Mouse (Mus musculus) frontal cortex, adult 2 months (tissue): ENCODE measurements around the gene 4921539E11Rik. TPM values are rescaled to one million over a fixed set of nuclear protein-coding genes. Genes with fewer than 3 reads are reported as not detected.

ENCODE experiments used
- DNase-seq, 2 experiments: peaks; one replicate each; pipeline ENCODE4 v3.0.0; 2022; ENCODE audit warnings: low spot score in 1 of 2; ENCODE audit errors: extremely low spot score in 1 of 2
- polyA plus RNA-seq: library from polyadenylated mRNA; depleted of rRNA; stranded (reverse); fragments of >200 nt; gene quantifications from 2 replicates; pipeline ENCODE4 v1.2.3, GENCODE M21; 2012; rRNA removed

The 4921539E11Rik gene
- polyA plus RNA-seq: not detected in 2 replicates

DNA sequence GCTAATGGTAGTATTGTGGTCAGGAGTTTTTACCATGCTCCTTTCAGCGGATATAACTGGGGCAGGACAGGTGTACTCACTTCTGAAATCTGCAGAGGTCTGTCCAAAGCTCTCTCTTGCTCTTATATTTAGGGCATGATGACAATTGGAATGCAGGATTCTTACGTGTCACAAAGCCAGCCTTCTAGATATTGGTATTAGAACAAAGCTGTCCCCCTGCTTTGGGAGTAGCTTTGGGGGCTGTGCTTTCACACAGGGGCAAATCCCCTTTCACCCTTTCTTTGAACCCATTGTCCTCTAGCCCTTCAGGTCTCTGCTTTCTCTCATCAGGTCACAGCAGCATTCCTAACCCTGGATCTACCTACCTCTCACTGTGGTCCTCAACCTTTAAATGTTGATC, at the start of gene 4921539E11Rik:
TSS of gene 4921539E11Rik (minus strand) at position 101 of the 400 bp plus-strand sequence.
- no peak for DNase-seq

DNA sequence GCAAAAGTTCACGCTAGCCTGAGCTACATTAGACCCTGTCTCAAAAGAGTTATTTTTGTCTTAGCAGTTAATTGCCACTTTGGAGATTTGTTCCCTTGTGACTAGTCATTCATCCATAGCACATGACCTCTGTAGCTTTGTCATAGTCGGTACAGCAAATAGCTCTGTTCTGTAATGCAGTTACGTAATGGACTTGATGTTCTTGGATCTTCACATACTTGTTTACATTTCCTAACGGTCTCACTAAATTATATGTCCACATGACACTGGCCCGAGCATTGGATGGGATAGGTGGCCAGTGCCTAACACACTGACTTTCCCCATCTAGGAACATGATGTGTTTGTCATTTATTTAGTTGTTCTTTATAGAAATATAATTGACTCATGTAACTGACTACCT, 44.5 kb upstream of the 4921539E11Rik start:
- DNase-seq: no peak

DNA sequence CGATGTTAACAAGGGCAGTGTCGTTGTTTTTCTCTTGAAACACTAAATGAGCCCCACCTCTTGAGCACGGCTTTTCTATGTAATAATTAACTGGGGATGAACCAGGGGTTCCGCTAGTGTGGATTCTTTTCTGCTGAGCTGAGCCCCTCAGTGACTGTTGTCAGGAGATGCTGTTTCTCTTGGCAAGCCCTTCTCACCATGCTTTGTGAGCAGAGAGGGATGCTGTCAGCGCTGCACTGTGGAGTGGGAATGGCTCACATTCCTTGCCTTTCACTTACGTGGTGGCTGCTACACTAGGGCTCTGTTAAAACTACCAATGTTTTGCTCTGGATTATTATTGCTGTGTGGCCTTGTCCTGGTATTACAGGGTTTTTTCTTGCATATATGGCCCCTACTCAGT, 38.7 kb upstream of the 4921539E11Rik start:
- DNase-seq: no peak

GRCm38 (mm10) chr4:103326994-103327393, 36.3 kb upstream of the 4921539E11Rik start:
- peak in 1 of 2 experiments; percentile 19 for DNase-seq

- no peak for DNase-seq
Observed at GRCm38 (mm10) chr4:103324688-103325451, 34.2 kb upstream of the 4921539E11Rik start.

DNA sequence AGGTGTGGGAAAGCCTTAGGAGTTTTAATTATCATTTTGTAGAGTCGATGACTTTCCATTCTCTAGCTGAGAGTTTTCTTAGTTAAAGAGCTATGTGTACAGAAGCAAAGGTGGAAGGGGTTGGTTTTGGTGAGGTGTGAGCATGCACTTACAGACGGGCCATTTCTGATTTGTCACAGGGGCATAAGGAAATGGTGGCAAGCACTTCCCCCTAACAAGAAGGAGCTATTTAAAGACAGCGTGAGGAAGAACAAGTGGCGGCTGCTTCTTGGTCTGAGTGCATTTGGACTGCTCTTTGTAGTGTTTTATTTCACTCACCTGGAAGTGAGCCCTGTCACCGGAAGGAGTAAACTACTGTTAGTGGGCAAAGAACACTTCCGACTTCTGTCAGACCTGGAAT, 30.8 kb upstream of the 4921539E11Rik start:
- no peak for DNase-seq

- no peak for DNase-seq
Observed at GRCm38 (mm10) chr4:103315861-103316260, 25.2 kb upstream of the 4921539E11Rik start.

DNA sequence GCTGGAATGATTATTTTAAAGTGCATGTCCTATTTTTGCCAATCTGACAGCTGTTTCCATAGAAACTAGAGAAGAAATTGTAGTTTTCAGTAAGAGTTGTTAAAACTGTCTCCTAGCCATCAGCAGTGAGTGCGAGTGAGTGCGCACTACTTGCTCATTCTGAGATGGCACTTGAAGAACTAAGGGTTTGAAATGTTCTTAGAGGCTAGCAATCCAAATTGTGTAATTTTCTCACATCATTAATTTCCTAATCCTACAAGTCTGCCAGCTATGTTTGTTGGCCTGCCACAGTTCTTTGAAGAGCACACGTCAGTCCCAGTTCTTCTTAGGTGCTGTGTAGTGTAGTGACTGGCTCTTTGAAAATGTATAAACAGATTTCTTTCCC, 23.9 kb upstream of the 4921539E11Rik start:
- no peak for DNase-seq

DNA sequence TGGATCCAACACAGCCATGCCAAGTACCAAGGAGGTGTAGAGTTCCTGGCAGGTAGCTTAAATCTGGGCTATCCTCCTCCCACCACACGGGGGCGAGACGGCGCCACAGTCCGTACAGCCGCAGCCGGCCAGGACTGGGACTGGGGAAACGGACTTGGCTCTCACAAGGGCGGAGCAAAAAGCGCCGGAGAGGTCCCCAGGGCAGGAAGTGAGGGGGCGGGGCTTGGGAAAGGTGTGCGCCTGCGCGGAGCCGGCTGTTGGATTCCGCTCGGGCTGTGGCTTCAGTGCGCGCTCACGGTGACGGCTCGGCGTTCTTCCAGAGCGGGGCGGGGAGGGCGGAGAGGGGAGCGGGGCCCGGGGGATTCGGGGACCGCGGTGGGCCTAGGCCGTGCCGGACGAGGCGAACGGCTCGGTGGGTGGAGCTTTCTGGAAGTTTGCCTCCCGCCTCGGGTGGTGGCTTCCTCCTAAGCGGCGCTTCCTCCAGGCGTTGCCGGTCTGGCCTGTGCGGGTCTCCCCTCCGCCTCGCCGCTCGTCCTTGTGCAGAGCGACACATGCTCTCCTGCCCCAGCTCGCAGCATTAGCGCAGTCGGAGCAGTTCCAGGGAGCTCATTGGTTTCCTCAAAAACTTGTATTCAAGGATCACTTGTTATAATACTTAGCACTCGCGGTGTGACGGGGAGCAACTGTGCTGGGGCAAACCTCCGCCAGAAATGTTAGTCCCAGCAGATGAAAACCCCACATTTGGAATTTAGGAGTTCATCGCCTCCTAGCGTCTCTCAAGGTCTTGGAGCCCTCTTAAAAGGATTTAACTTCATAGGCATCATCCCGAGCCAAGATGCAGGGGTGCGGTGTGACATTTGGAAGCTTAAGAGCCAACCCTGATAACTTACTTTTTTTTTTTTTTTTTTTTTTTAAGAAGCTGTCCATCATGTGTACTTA, 23.2 kb upstream of the 4921539E11Rik start, which contains the start of gene Oma1:
TSS of gene Oma1 (plus strand) at position 226 of the 939 bp plus-strand sequence.
- DNase-seq: peak; percentile 91 to 98

GRCm38 (mm10) chr4:103303851-103304250, 13.2 kb upstream of the 4921539E11Rik start:
- DNase-seq: no peak

- peak in 1 of 2 experiments; percentile 44 for DNase-seq
Observed at GRCm38 (mm10) chr4:103299342-103299741, 8.7 kb upstream of the 4921539E11Rik start.

GRCm38 (mm10) chr4:103288342-103288741, 2.3 kb downstream of the 4921539E11Rik start:
- peak; percentile 10 to 54 for DNase-seq

GRCm38 (mm10) chr4:103273021-103273420, 17.6 kb downstream of the 4921539E11Rik start:
- no peak for DNase-seq

GRCm38 (mm10) chr4:103269336-103269735, 21.3 kb downstream of the 4921539E11Rik start:
- no peak for DNase-seq

- no peak for DNase-seq
Observed at GRCm38 (mm10) chr4:103265166-103265565, 25.5 kb downstream of the 4921539E11Rik start.

- DNase-seq: no peak
Observed at GRCm38 (mm10) chr4:103263812-103264396, 26.8 kb downstream of the 4921539E11Rik start.

DNA sequence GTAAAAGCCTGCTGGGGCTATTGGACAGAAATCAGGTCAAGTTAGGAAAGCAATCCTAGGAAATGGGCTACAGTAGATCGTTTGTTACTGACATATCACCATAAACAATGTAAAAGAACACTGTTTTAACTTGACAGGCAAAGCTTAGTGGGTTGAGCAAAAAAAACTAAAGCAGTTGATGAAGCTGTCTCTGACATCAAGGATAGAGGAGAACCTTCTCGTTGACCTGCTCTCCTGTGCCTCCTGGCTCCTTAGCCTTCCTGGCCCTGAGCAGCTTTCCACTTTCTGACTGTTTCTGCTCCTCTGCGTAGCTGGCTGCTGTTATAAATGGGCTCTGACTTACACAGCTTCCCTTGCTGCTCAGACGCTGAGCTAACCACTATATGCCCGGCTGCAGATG, 27.3 kb downstream of the 4921539E11Rik start:
- DNase-seq: no peak

DNA sequence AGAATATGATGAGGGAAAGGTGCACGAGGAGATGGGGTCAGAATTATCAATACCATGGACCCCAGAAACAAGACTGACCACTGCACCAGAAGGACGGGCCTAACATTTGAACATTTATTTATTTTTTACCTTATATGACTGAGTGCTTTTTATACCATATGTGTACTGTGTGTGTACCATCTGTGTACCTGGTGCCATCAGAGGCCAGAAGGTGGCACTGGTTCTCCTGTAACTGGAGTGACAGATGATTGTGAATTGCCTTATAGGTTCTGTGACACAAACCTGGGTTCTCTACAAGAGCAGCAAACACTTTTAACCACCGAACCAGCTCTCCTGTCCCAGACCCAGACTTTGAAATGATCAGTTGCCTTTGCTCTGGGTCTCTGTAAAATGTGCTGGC, 31.8 kb downstream of the 4921539E11Rik start:
- no peak for DNase-seq

DNA sequence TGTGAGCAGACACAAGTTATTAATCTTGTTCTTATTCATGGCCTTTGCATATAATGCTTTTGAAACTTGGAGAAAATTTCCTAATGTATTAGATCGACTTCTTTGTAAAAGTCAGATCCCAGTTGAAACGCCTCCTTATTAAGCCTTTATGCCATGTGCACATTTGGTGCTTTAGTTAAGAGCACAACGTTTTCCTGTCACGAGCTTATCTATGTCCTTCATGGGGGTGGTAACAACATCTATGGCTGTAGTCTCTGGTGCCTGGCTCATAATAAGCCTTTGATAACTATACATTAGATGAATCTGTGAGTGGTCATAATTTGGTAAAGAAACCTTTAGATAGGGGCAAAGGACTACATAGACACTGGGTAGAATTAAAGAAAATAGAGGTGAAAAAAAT, 36.8 kb downstream of the 4921539E11Rik start:
- DNase-seq: no peak

GRCm38 (mm10) chr4:103249436-103250085, 41.1 kb downstream of the 4921539E11Rik start:
- no peak for DNase-seq
